Mouse (Mus musculus) ES-CJ7 (cell line): ENCODE data around the gene Nbeal1.

ENCODE experiments used
- DNase-seq: peaks from one replicate; pipeline ENCODE4 v3.0.0; 2011; ENCODE audit warnings: low read depth, low spot score

Nbeal1 gene

DNA sequence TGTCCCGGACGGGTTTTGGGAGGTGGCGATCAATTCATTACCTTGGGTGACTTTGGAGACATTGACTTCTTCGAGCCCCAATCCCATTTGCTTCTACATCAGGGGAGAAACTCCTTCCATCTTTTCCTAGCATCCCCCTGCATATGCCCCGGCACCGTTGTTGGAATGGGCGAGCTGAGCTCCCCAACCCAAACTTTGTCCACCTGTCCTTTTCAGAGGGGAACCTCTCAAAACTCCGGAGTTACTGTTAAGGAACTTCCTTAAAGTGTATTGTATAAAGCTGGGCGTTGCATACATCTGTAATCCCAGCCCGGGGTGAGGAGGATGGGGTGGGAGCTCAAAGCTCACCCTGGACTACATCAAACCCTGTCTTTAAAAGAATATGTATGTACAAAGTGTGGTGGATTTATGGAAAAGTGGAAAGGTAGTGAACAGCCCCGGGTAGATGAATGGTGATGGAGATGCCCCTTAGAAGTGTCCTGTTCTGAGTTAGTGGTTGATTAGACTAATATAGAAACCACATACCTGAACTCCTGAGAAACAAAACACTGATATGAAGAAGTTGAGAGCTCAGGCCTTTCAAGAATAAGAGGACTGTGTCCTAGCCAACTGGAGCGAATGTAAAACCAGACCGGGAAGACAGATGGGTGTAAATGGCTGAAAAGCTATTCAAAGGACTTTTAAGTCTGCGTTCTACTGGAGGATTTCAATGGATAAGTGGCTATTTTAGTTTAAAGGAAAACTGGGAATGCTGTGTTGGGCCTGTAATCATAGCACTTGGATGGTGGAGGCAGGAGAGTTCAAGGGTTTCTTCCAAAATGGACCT, 163.4 kb downstream of the Nbeal1 start:
- no peak for DNase-seq

DNA sequence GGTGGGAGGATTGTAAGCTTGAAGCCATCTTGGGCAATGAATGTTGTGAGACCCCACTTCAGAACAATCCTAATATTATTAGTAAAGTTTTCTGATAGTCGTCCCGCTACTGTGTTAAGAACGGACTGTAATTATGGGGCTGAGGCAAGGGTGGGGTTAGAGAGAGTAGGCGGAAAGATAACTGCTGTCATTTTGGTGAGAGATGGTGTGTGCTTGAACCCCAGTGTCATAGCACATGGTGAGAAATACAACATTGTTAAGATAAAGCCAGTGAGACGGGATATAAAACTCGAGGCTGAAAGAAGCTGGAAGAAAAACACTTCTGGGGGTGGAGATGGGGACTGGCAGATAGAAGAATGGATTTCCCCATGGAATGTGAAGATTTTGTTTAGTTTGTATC, 164.3 kb downstream of the Nbeal1 start:
- no peak for DNase-seq

DNA sequence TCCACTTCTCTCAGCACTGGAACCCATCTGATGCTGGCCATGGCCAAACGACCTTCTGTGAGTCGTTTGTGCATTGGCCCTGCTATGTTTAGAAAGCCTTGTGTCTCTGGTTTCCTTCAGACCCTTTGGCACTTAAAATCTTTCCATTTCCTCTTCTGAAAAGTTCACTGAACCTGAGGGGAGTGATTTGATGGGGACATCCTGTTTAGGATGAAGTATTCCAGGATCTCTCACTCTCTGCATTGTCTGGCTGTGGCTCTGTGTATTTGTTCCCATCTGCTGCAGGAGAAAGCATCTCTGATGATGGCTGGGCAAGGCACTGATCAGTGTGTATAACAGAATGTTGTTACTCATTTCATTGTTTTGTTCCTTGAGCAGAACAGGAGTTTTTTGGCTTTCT, 165.3 kb downstream of the Nbeal1 start:
- DNase-seq: no peak

DNA sequence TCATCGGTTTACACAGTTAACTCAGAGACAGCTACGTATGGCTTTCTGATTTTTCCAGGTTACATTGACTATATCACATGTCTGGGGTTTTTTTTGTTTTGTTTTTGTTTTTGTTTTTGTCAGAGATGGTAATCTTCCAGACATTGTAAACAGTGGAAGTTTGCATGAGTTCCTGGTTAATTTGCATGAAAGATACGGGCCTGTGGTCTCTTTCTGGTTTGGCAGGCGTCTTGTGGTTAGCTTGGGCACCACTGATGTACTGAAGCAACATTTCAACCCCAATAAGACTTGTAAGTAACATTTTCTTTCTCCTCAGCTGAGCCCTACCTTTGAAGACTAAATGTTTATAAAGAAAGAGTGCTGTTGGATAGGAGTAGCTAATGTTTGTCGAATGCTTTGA, 172.4 kb downstream of the Nbeal1 start:
- no peak for DNase-seq

DNA sequence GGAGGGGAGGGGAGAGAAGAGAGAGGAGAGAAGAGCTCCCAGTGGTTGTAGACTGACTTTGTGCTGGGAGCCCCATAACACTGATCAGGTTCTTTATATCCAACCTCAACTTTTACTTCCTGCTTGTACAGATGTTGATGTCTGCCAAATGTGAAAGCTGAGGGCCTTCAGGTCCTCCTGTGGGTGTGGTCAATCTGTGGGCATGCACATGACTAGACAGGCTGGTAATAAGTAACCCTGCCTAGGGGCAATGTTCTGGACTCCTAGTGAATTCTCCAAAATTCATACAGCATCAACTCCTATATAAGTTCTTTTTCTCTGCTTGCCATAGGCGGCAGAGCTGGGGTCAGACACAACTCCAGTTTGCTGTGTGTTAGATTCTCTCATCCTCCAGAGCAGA, 181.2 kb downstream of the Nbeal1 start:
- DNase-seq: no peak

DNA sequence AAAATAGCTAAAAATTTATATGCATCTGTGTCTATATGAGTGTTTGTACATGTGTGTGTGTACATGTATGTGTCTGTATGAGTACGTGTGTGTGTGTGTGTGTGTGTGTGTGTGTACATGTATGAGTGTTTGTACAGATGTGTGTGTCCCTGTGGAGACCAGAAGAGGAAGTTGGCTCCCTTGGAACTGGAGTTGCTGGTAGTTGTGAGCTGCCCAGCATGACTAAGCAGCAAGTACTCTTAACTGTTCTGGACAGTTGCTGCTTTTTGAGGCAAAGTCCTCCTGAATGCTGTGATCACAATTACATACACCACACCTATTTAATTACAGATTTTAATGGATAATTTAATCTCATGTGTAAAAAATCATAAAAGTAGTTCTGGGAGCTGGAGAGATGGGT, 196.2 kb downstream of the Nbeal1 start:
- no peak for DNase-seq

DNA sequence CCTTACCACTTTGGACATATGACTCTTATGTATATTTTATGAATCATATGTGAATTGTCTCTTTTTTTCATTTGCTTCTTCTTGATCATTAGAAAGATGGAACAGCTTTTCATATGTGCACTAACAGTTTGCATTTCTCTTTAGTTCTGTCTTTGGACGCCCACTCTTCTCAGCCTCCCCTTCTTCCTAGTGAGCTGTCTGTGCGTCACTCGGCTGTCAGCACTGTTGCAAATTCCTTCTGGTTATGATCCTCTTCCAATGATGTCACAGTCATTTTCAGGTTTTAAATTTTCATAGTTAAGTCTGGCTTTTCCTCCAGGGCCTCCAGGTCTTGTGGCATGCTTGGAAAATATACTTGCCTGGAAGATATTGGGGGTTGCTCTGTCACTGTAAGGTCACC, 201.5 kb downstream of the Nbeal1 start:
- DNase-seq: no peak
